Comparison of ENCODE assay signal across 14 mouse cellular contexts in genomic region chr6:116350643-116351042, GRCm38 (mm10). TPM values are rescaled to one million over a fixed set of nuclear protein-coding genes. Genes with fewer than 3 reads are reported as not detected.
A peak's percentile ranks its signal among the peaks of the same experiment; 100 is the strongest.
DNase-seq lines count a peak whose midpoint lies in the region; ATAC-seq and TF ChIP-seq lines count a peak whose summit lies in the region.
"Had no signal": no experiment of that assay in that cellular context is flagged by ENCODE, and none has a peak within 500 bp of the region (broad histone marks: within the 10 kb centered on the region; RNA-seq: fewer than 3 reads in every experiment).

No protein-coding gene starts in this region.

- H3K9ac ChIP-seq in stomach, embryonic 14.5 days (replicated peaks; ENCODE audit: low read depth, low read length) = no peak overlapping the region
- H3K9ac ChIP-seq in stomach, postnatal 0 days (ENCODE audit: low read length) = no peak overlapping the region
- H3K9ac ChIP-seq in intestine, embryonic 16.5 days (ENCODE audit: low read depth, low read length) = no peak overlapping the region
- no peak overlapping the region for H3K9ac ChIP-seq in midbrain, embryonic 14.5 days (replicated peaks; ENCODE audit: low read length)
- H3K9ac ChIP-seq: limb, embryonic 15.5 days; midbrain, embryonic 13.5 days had no signal

- ATAC-seq in stomach, embryonic 14.5 days (ENCODE audit: insufficient number of reproducible peaks, insufficient read depth, low FRiP score, low read depth) = peak; percentile 61; the same call in 1 of the 2 replicates
- no peak for ATAC-seq in stomach, postnatal 0 days (ENCODE audit: low FRiP score, low TSS enrichment)
- ATAC-seq in intestine, embryonic 16.5 days = peak; percentile 64; the same call in 1 of the 2 replicates
- 0 out of 2 replicates have a peak, but pooled peaks have one; percentile 27 for ATAC-seq in megakaryocyte, adult 5-6 weeks (ENCODE audit: poor library complexity, severe bottlenecking)
- ATAC-seq in midbrain, embryonic 14.5 days (ENCODE audit: low FRiP score, low TSS enrichment) = no peak
- ATAC-seq: midbrain, embryonic 13.5 days had no signal

- H3K27me3 ChIP-seq in stomach, embryonic 14.5 days (ENCODE audit: control insufficient read depth, insufficient read depth, low read length) = no peaks in the 10 kb centered on the region
- H3K27me3 ChIP-seq in stomach, postnatal 0 days (ENCODE audit: control insufficient read depth, insufficient read depth, low read length) = no peaks in the 10 kb centered on the region
- H3K27me3 ChIP-seq in intestine, embryonic 16.5 days (replicated peaks; ENCODE audit: control insufficient read depth, insufficient read depth, low read length) = no peaks in the 10 kb centered on the region
- no peaks in the 10 kb centered on the region for H3K27me3 ChIP-seq in limb, embryonic 10.5 days (ENCODE audit: low read depth, poor library complexity, severe bottlenecking)
- H3K27me3 ChIP-seq in midbrain, embryonic 14.5 days (ENCODE audit: control insufficient read depth, insufficient read depth, low read length) = no peaks in the 10 kb centered on the region
- H3K27me3 ChIP-seq: limb, embryonic 15.5 days; midbrain, embryonic 13.5 days had no signal

- 77% methylated on average over 6 of the region's 6 CpGs for WGBS in stomach, embryonic 14.5 days
- WGBS in stomach, postnatal 0 days = 63% methylated on average over 6 of the region's 6 CpGs
- 76% methylated on average over 6 of the region's 6 CpGs for WGBS in intestine, embryonic 16.5 days
- 84% methylated on average over 6 of the region's 6 CpGs for WGBS in limb, embryonic 10.5 days
- 88% methylated on average over 6 of the region's 6 CpGs for WGBS in midbrain, embryonic 14.5 days

- TF ChIP-seq EP300 in stomach, postnatal 0 days (optimal IDR thresholded peaks at IDR 0.05) = no peak

- TF ChIP-seq CTCF in stomach, postnatal 0 days (IDR thresholded peaks at IDR 0.05; ENCODE audit: low read depth) = no peak

- no peak overlapping the region for H3K4me2 ChIP-seq in stomach, embryonic 14.5 days (replicated peaks; ENCODE audit: low read depth, low read length)
- H3K4me2 ChIP-seq in stomach, postnatal 0 days (replicated peaks; ENCODE audit: low read depth) = no peak overlapping the region
- no peak overlapping the region for H3K4me2 ChIP-seq in intestine, embryonic 16.5 days (ENCODE audit: low read depth, low read length)
- H3K4me2 ChIP-seq in midbrain, embryonic 14.5 days (ENCODE audit: low read length) = no peak overlapping the region
- H3K4me2 ChIP-seq: limb, embryonic 15.5 days; midbrain, embryonic 13.5 days had no signal

- no peak for DNase-seq in stomach, postnatal 0 days (ENCODE audit: low spot score)
- no peak for DNase-seq in cerebellum, postnatal 36 days
- no peak for DNase-seq in limb, embryonic 10.5 days (ENCODE audit: low spot score)
- DNase-seq in midbrain, embryonic 14.5 days = no peak
- DNase-seq: adrenal gland, adult 8-10 months; cerebellum, postnatal 10 days; right cerebral cortex, postnatal 4 days had no signal

- no peak overlapping the region for H3K4me3 ChIP-seq in stomach, embryonic 14.5 days (ENCODE audit: low read depth, low read length)
- H3K4me3 ChIP-seq in stomach, postnatal 0 days (ENCODE audit: low read depth, low read length) = no peak overlapping the region
- no peak overlapping the region for H3K4me3 ChIP-seq in intestine, embryonic 16.5 days (ENCODE audit: low read length)
- no peak overlapping the region for H3K4me3 ChIP-seq in limb, embryonic 10.5 days
- H3K4me3 ChIP-seq in midbrain, embryonic 14.5 days (replicated peaks; ENCODE audit: low read depth, low read length) = no peak overlapping the region
- H3K4me3 ChIP-seq: embryonic facial prominence, embryonic 10.5 days; limb, embryonic 15.5 days; midbrain, embryonic 13.5 days had no signal

- no peaks in the 10 kb centered on the region for H3K36me3 ChIP-seq in stomach, embryonic 14.5 days (ENCODE audit: control insufficient read depth, insufficient read depth, low read length)
- no peaks in the 10 kb centered on the region for H3K36me3 ChIP-seq in stomach, postnatal 0 days (ENCODE audit: control insufficient read depth, insufficient read depth, low read length)
- no peaks in the 10 kb centered on the region for H3K36me3 ChIP-seq in intestine, embryonic 16.5 days (ENCODE audit: control insufficient read depth, insufficient read depth, low read length)
- no peaks in the 10 kb centered on the region for H3K36me3 ChIP-seq in limb, embryonic 10.5 days
- H3K36me3 ChIP-seq in midbrain, embryonic 14.5 days (ENCODE audit: control insufficient read depth, insufficient read depth, low read length) = no peaks in the 10 kb centered on the region
- H3K36me3 ChIP-seq: embryonic facial prominence, embryonic 10.5 days; limb, embryonic 15.5 days; midbrain, embryonic 13.5 days had no signal

- no peaks in the 10 kb centered on the region for H3K4me1 ChIP-seq in stomach, embryonic 14.5 days (ENCODE audit: control insufficient read depth, insufficient read depth, low read length)
- no peaks in the 10 kb centered on the region for H3K4me1 ChIP-seq in stomach, postnatal 0 days (replicated peaks; ENCODE audit: control insufficient read depth, insufficient read depth)
- H3K4me1 ChIP-seq in intestine, embryonic 16.5 days (ENCODE audit: control insufficient read depth, insufficient read depth, low read length) = no peaks in the 10 kb centered on the region
- no peaks in the 10 kb centered on the region for H3K4me1 ChIP-seq in limb, embryonic 10.5 days
- H3K4me1 ChIP-seq in midbrain, embryonic 14.5 days (ENCODE audit: control insufficient read depth, insufficient read depth, low read length) = no peaks in the 10 kb centered on the region
- H3K4me1 ChIP-seq: embryonic facial prominence, embryonic 10.5 days; limb, embryonic 15.5 days; midbrain, embryonic 13.5 days had no signal

- no peak overlapping the region for H3K27ac ChIP-seq in stomach, embryonic 14.5 days (ENCODE audit: low read length)
- H3K27ac ChIP-seq in stomach, postnatal 0 days (replicated peaks) = no peak overlapping the region
- H3K27ac ChIP-seq in intestine, embryonic 16.5 days (ENCODE audit: low read length) = no peak overlapping the region
- no peak overlapping the region for H3K27ac ChIP-seq in limb, embryonic 10.5 days
- no peak overlapping the region for H3K27ac ChIP-seq in midbrain, embryonic 14.5 days (replicated peaks; ENCODE audit: low read depth, low read length)
- H3K27ac ChIP-seq: embryonic facial prominence, embryonic 10.5 days; kidney, postnatal 0 days; limb, embryonic 15.5 days; midbrain, embryonic 13.5 days had no signal

- H3K9me3 ChIP-seq in stomach, embryonic 14.5 days (ENCODE audit: control insufficient read depth, low read depth, low read length) = no peaks in the 10 kb centered on the region
- H3K9me3 ChIP-seq in stomach, postnatal 0 days (ENCODE audit: control insufficient read depth, low read length) = no peaks in the 10 kb centered on the region
- H3K9me3 ChIP-seq in intestine, embryonic 16.5 days (ENCODE audit: control insufficient read depth, low read length) = no peaks in the 10 kb centered on the region
- no peaks in the 10 kb centered on the region for H3K9me3 ChIP-seq in limb, embryonic 10.5 days (replicated peaks)
- no peaks in the 10 kb centered on the region for H3K9me3 ChIP-seq in midbrain, embryonic 14.5 days (ENCODE audit: control insufficient read depth, low read length)
- H3K9me3 ChIP-seq: embryonic facial prominence, embryonic 10.5 days; limb, embryonic 15.5 days; midbrain, embryonic 13.5 days had no signal

RNA-seq across cellular contexts. Expression of gene March8, which starts 12.8 kb away (rescaled TPM):
- 34.3 and 38.8 TPM in 2 replicates for polyA plus RNA-seq in stomach, embryonic 14.5 days (2014; fragmentation: Nextera tagmentation; extraction: Ambion mirVana)
- 24.0 and 26.4 TPM in 2 replicates for polyA plus RNA-seq in stomach, postnatal 0 days (2015; fragmentation: Nextera tagmentation; extraction: Ambion mirVana)
- polyA plus RNA-seq in intestine, embryonic 16.5 days (2015; fragmentation: Nextera tagmentation; extraction: Ambion mirVana) = 29.9 and 33.0 TPM in 2 replicates
- total RNA-seq in megakaryocyte, adult 5-6 weeks (2015) = 4.7 and 8.4 TPM in 2 replicates
- 15.1 and 15.2 TPM in 2 replicates for total RNA-seq in megakaryocyte, adult 5-6 weeks (2017)
- polyA plus RNA-seq in limb, embryonic 10.5 days (2016; fragmentation: Nextera tagmentation; extraction: Ambion mirVana) = 19.6 and 21.5 TPM in 2 replicates
- polyA plus RNA-seq in midbrain, embryonic 14.5 days (2014; fragmentation: Nextera tagmentation; extraction: Ambion mirVana) = 78.2 and 81.0 TPM in 2 replicates

Comparison
In these comparisons a context has a peak if more than half of its experiments do, and no peak if none do; other contexts are left out.
1. ATAC-seq: peak in stomach, embryonic 14.5 days (single experiment), intestine, embryonic 16.5 days (single experiment) and megakaryocyte, adult 5-6 weeks (single experiment); none in stomach, postnatal 0 days (single experiment) and midbrain, embryonic 14.5 days (single experiment).